Mouse (Mus musculus): ENCODE results near the gene Camp. TPM values are rescaled to one million over a fixed set of nuclear protein-coding genes. Genes with fewer than 3 reads are reported as not detected.

Gene Camp
- polyA plus RNA-seq, 1 experiment from 2014 or later = 0.31 TPM

DNA sequence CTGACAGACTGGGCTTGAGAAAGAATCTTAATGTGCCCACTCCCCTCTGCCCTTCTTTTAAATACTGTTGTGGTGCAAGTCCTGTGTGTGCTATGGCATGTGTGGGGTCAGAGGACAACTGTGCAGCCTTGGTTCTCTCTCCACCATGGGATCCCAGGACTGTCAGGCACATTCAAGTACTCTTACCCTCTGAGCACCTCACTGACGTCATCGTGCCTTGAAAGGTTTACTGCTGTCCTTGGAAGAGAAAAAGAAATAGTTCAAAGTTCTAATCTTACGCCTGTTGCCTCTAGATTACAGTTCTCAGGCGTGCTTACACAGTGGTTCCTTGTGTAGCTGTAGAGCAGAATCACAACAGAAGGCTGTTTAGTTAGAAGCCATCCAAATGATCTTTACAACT is 36.8 kb upstream of the Camp start:
- 90% methylated on average over 4 of the region's 4 CpGs for WGBS
- DNase-seq (ENCODE audit: low spot score) (no peak), ATAC-seq (ENCODE audit: low FRiP score) (no peak)
- no peaks in the 10 kb centered on the region for H3K27me3 ChIP-seq (ENCODE audit: control insufficient read depth, insufficient read depth, low read length)
- no peaks in the 10 kb centered on the region for H3K9me3 ChIP-seq (ENCODE audit: control insufficient read depth, low read length)
- H3K4me3 ChIP-seq (ENCODE audit: low read depth, low read length) = no peak overlapping the region
- no peak overlapping the region for H3K9ac ChIP-seq (ENCODE audit: low read depth, low read length)
- H3K27ac ChIP-seq (ENCODE audit: low read depth, low read length) = no peak overlapping the region
- H3K4me1 ChIP-seq (replicated peaks; ENCODE audit: control insufficient read depth, insufficient read depth, low read length) = no peaks in the 10 kb centered on the region
- no peak overlapping the region for H3K4me2 ChIP-seq (replicated peaks; ENCODE audit: low read depth, low read length)
- H3K36me3 ChIP-seq (ENCODE audit: control insufficient read depth, insufficient read depth, low read length) = peaks cover 27% of the 10 kb centered on the region

GRCm38 (mm10) chr9:109879305-109879704 is 29.9 kb upstream of the Camp start:
- Histone ChIP-seq H3K4me3 (ENCODE audit: low read depth, low read length) (no peak overlapping the region), H3K4me1 (replicated peaks; ENCODE audit: control insufficient read depth, insufficient read depth, low read length) (0 out of 2 replicates have a peak, but pooled peaks cover 2% of the 10 kb centered on the region), H3K27ac (ENCODE audit: low read depth, low read length) (no peak overlapping the region), H3K4me2 (replicated peaks; ENCODE audit: low read depth, low read length) (no peak overlapping the region), H3K27me3 (ENCODE audit: control insufficient read depth, insufficient read depth, low read length) (no peaks in the 10 kb centered on the region), H3K9me3 (ENCODE audit: control insufficient read depth, low read length) (no peaks in the 10 kb centered on the region), H3K9ac (ENCODE audit: low read depth, low read length) (no peak overlapping the region), H3K36me3 (ENCODE audit: control insufficient read depth, insufficient read depth, low read length) (peaks cover 16% of the 10 kb centered on the region; the same call in 1 of the 2 replicates)
- 100% methylated on average over 1 of the region's 1 CpGs for WGBS
- DNase-seq (ENCODE audit: low spot score) (no peak), ATAC-seq (ENCODE audit: low FRiP score) (no peak)

DNA sequence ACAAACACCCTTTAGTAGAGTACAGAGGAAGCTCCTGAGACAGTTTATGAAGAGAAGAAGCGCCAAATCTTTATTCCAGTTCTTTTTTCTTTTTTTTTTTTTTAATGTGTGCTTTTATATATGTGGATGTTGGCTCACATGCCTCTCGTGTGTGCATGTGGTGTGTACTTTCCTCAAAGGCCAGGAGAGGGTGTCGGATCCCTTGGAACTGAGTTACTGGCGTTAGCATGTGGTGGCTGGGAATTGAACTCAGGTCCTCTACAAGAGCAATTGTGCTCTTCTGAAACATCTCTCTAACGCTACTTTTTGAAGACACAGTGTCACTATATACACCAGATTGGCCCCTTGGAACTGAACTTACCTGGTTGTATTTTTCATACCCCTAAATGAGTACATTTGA is 28.2 kb upstream of the Camp start:
- Histone ChIP-seq H3K4me2 (replicated peaks; ENCODE audit: low read depth, low read length) (peak overlapping the region; percentile 77), H3K4me1 (replicated peaks; ENCODE audit: control insufficient read depth, insufficient read depth, low read length) (0 out of 2 replicates have a peak, but pooled peaks cover 2% of the 10 kb centered on the region), H3K36me3 (ENCODE audit: control insufficient read depth, insufficient read depth, low read length) (0 out of 2 replicates have a peak, but pooled peaks cover 7% of the 10 kb centered on the region), H3K9me3 (ENCODE audit: control insufficient read depth, low read length) (no peaks in the 10 kb centered on the region), H3K4me3 (ENCODE audit: low read depth, low read length) (peak overlapping the region; percentile 98; the same call in 1 of the 2 replicates), H3K9ac (ENCODE audit: low read depth, low read length) (no peak overlapping the region), H3K27me3 (ENCODE audit: control insufficient read depth, insufficient read depth, low read length) (no peaks in the 10 kb centered on the region), H3K27ac (ENCODE audit: low read depth, low read length) (no peak overlapping the region)
- ATAC-seq (ENCODE audit: low FRiP score) (no peak), DNase-seq (ENCODE audit: low spot score) (no peak)
- 82% methylated on average over 5 of the region's 5 CpGs for WGBS

GRCm38 (mm10) chr9:109876756-109877155 is 27.3 kb upstream of the Camp start:
- Histone ChIP-seq H3K4me3 (ENCODE audit: low read depth, low read length) (peak overlapping the region; percentile 98), H3K27me3 (ENCODE audit: control insufficient read depth, insufficient read depth, low read length) (no peaks in the 10 kb centered on the region), H3K36me3 (ENCODE audit: control insufficient read depth, insufficient read depth, low read length) (0 out of 2 replicates have a peak, but pooled peaks cover 7% of the 10 kb centered on the region), H3K9me3 (ENCODE audit: control insufficient read depth, low read length) (no peaks in the 10 kb centered on the region), H3K9ac (ENCODE audit: low read depth, low read length) (peak overlapping the region; percentile 93), H3K4me1 (replicated peaks; ENCODE audit: control insufficient read depth, insufficient read depth, low read length) (0 out of 2 replicates have a peak, but pooled peaks cover 2% of the 10 kb centered on the region), H3K4me2 (replicated peaks; ENCODE audit: low read depth, low read length) (peak overlapping the region; percentile 77), H3K27ac (ENCODE audit: low read depth, low read length) (no peak overlapping the region)
- 11% methylated on average over 3 of the region's 3 CpGs for WGBS
- peak; percentile 25 for DNase-seq (ENCODE audit: low spot score)
- ATAC-seq (ENCODE audit: low FRiP score) = no peak

GRCm38 (mm10) chr9:109875695-109876601 is 26.5 kb upstream of the Camp start:
- WGBS = 0% methylated on average over 66 of the region's 76 CpGs
- peak overlapping the region; percentile 56 for H3K27ac ChIP-seq (ENCODE audit: low read depth, low read length)
- DNase-seq (ENCODE audit: low spot score) = peak; percentile 64

GRCm38 (mm10) chr9:109874797-109875691 is 25.6 kb upstream of the Camp start, which contains the start of gene Cdc25a:
TSS of gene Cdc25a (plus strand) at chr9:109875579.
- H3K36me3 ChIP-seq (ENCODE audit: control insufficient read depth, insufficient read depth, low read length) = 0 out of 2 replicates have a peak, but pooled peaks cover 3% of the 10 kb centered on the region

More at GRCm38 (mm10) chr9:109875695-109876601, 26.5 kb upstream of the Camp start:
- Histone ChIP-seq H3K27me3 (ENCODE audit: control insufficient read depth, insufficient read depth, low read length) (no peaks in the 10 kb centered on the region), H3K9me3 (ENCODE audit: control insufficient read depth, low read length) (no peaks in the 10 kb centered on the region), H3K4me3 (ENCODE audit: low read depth, low read length) (peak overlapping the region; percentile 98), H3K9ac (ENCODE audit: low read depth, low read length) (peak overlapping the region; percentile 93), H3K4me1 (replicated peaks; ENCODE audit: control insufficient read depth, insufficient read depth, low read length) (0 out of 2 replicates have a peak, but pooled peaks cover 2% of the 10 kb centered on the region), H3K4me2 (replicated peaks; ENCODE audit: low read depth, low read length) (peak overlapping the region; percentile 77), H3K36me3 (ENCODE audit: control insufficient read depth, insufficient read depth, low read length) (0 out of 2 replicates have a peak, but pooled peaks cover 7% of the 10 kb centered on the region)
- ATAC-seq (ENCODE audit: low FRiP score) = peak; percentile 73

DNA sequence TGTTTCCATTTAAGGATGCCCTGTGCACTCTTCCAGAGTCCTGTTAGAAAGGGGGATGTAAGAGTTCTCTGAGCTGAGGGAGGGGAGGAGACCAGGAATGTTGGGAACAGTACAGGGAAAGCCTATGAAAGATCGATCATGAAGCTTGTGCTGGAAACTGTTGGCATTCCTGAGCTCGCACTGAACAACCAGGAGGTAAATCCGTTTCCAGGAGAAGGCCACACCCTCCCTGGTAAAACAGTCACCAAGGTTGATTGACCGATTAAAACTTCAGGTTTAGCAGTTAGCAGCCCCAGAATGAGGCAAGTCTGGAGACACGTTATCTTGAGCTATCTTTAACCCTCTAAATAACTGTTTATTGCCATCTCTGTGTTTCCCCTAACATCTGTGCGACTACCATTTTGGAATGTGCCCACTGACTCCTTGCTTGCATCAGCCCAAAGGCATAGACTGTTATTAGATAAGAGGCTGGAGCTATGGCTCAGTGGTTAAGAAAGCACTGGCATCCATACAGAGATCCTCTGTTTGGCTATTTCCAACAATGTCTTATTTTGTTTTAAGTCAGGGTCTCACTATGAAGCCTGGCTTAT is 21.7 kb upstream of the Camp start:
- no peak overlapping the region for H3K9ac ChIP-seq (ENCODE audit: low read depth, low read length)
- no peaks in the 10 kb centered on the region for H3K4me1 ChIP-seq (replicated peaks; ENCODE audit: control insufficient read depth, insufficient read depth, low read length)
- no peak overlapping the region for H3K4me2 ChIP-seq (replicated peaks; ENCODE audit: low read depth, low read length)
- ATAC-seq (ENCODE audit: low FRiP score) = no peak
- 47% methylated on average over 6 of the region's 6 CpGs for WGBS
- no peak overlapping the region for H3K4me3 ChIP-seq (ENCODE audit: low read depth, low read length)
- H3K9me3 ChIP-seq (ENCODE audit: control insufficient read depth, low read length) = no peaks in the 10 kb centered on the region
- no peak for DNase-seq (ENCODE audit: low spot score)
- no peaks in the 10 kb centered on the region for H3K27me3 ChIP-seq (ENCODE audit: control insufficient read depth, insufficient read depth, low read length)
- H3K27ac ChIP-seq (ENCODE audit: low read depth, low read length) = no peak overlapping the region
- no peaks in the 10 kb centered on the region for H3K36me3 ChIP-seq (ENCODE audit: control insufficient read depth, insufficient read depth, low read length)

More at GRCm38 (mm10) chr9:109874797-109875691, 25.6 kb upstream of the Camp start, which contains the start of gene Cdc25a:
- ATAC-seq (ENCODE audit: low FRiP score) (peak; percentile 94), DNase-seq (ENCODE audit: low spot score) (peak; percentile 96)
- Histone ChIP-seq H3K4me3 (ENCODE audit: low read depth, low read length) (peak within 1 kb of the TSS; percentile 98), H3K9ac (ENCODE audit: low read depth, low read length) (peak within 1 kb of the TSS; percentile 93), H3K27ac (ENCODE audit: low read depth, low read length) (peak within 1 kb of the TSS; percentile 56), H3K9me3 (ENCODE audit: control insufficient read depth, low read length) (no peaks in the 10 kb centered on the region), H3K4me2 (replicated peaks; ENCODE audit: low read depth, low read length) (peak within 1 kb of the TSS; percentile 77), H3K27me3 (ENCODE audit: control insufficient read depth, insufficient read depth, low read length) (no peaks in the 10 kb centered on the region), H3K4me1 (replicated peaks; ENCODE audit: control insufficient read depth, insufficient read depth, low read length) (0 out of 2 replicates have a peak, but pooled peaks cover 2% of the 10 kb centered on the region)
- WGBS = 7% methylated on average over 33 of the region's 33 CpGs

- Histone ChIP-seq H3K27me3 (ENCODE audit: control insufficient read depth, insufficient read depth, low read length) (no peaks in the 10 kb centered on the region), H3K4me1 (replicated peaks; ENCODE audit: control insufficient read depth, insufficient read depth, low read length) (no peaks in the 10 kb centered on the region), H3K27ac (ENCODE audit: low read depth, low read length) (no peak overlapping the region), H3K9me3 (ENCODE audit: control insufficient read depth, low read length) (no peaks in the 10 kb centered on the region), H3K4me2 (replicated peaks; ENCODE audit: low read depth, low read length) (no peak overlapping the region), H3K9ac (ENCODE audit: low read depth, low read length) (no peak overlapping the region), H3K36me3 (ENCODE audit: control insufficient read depth, insufficient read depth, low read length) (no peaks in the 10 kb centered on the region), H3K4me3 (ENCODE audit: low read depth, low read length) (no peak overlapping the region)
- no peak for DNase-seq (ENCODE audit: low spot score)
- ATAC-seq (ENCODE audit: low FRiP score) = no peak
- 75% methylated on average over 2 of the region's 2 CpGs for WGBS
These were observed 16.8 kb upstream of the Camp start for GRCm38 (mm10) chr9:109866218-109866617.
